Mouse (Mus musculus) heart, postnatal 4 days (tissue): ENCODE measurements around the gene Maml2. TPM values are rescaled to one million over a fixed set of nuclear protein-coding genes. Genes with fewer than 3 reads are reported as not detected.

Experiments
- DNase-seq: peaks from one replicate; pipeline ENCODE4 v3.0.0; 2021
- total RNA-seq, 2 experiments: library from RNA; stranded (reverse); gene quantifications; 2 replicates each; pipeline ENCODE4 v1.2.3; 2021

Maml2 gene
- total RNA-seq, 2 experiments from 2014 or later, result 11.9 to 13.2 TPM

DNA sequence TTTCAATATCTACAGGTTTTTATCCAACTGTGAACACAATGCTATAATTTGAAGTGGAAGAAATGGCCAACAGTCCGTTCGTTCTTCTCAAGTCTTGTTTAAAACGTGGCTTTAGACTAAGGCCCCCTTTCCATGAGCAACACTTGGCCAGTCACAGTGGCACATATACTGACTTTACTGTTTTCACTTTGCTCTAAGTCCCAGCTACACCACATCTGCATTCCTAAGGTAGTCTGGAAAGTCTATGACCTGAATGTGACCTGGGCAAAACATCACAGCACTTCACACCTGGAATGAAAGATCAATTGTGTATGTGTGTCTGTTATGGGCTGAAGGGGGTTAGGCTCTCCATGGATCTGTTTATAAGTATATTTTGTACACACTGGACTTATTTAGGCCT is 151.0 kb downstream of the Maml2 start:
- DNase-seq, result no peak

DNA sequence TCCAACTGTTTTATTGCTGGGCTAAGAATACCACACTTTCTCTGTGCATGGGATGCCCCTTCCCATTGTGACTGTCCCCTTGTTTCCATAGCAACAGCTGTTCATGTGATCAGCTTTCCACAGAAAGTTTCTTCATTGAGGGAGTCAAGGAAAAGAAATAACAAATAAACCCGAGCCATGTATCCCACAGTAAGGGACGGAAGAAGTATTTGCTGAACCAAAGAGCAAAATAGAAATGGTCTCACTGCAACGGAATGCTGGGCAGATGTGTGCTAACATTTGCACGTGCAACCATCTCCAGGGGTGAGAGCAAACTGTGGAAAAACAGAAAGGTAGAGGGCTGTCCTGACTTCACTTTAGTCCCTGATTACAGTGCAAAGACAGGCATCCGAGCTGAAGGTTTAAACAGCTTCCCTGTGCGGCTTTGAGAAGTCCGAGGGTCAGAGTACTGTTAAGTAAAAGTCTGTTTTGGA is 156.9 kb downstream of the Maml2 start:
- DNase-seq, result peak; percentile 20

DNA sequence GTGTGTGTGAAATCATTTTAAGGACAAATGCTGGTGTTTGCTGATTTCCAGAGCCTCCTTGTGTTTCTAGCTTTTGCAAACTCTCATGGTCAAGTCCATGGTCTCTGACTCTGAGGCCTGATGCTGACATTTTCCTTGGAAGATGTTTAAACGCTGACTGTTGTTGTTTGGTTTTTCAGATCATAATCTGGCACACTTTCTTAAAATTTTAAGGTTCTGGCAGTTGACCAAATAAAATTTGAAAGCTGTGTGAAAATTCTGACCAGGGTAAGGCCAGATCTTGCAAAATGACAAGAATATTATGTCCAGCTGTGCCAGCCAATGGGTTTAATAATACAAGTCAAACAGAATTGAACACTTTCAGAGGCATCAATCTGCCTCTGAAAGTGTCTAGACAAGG is 157.5 kb downstream of the Maml2 start:
- DNase-seq, result no peak

DNA sequence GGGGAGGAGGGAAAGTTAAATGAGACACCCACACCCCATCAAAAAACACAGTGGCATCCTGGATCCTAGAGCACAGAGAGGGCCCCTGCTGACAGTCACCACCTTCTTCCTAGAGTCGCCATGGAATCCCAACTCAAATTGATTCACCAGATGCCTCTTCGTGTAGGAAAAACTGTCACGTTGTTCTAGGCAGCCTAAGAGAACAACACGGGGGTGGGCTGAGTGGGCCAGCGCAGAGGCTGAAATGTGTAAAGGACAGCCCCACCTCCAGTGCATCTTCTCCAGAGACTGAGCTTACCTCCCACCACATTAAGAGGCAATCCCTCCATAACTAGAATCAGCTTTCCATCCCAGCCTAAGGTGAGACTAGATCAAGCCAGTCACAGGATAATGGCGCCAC is 160.0 kb downstream of the Maml2 start:
- no peak for DNase-seq

DNA sequence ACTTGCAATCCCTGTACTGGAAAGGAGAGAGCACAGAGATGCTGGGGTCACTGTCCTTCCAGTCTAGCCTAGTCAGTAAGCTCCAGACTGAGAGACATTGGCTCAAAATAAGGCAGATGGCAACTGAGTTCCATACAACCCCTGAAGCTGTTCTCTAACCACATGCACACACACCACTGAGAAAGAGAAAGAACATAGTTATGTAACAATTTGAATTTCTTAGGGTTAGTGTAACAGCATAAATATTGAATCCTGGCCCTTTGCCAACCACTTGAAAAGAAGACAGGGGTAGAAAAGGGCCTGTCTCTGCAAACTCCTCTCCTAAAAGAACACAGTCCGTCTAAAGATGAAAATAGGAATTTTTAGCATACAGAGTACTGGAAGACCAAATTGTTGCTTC is 161.6 kb downstream of the Maml2 start:
- no peak for DNase-seq

DNA sequence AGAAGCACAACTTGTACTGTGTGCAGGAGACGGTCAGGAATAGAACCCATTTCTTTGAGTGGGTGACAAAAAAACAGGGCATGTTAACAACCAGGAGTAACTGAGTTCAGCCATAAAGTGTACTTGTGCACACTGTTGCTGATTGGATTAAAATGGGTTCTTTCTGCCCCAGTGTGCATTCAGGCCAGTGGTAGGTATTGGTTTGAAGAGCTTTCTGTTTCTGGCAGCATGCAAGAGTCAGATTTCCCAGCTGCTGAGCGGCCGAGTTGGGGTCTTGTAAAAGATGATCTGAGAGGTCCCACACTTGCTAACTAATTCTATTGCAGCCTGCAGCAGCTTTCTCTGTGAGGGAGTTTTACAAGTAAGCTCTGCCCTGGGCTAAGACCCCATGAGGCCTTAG is 162.3 kb downstream of the Maml2 start:
- no peak for DNase-seq

DNA sequence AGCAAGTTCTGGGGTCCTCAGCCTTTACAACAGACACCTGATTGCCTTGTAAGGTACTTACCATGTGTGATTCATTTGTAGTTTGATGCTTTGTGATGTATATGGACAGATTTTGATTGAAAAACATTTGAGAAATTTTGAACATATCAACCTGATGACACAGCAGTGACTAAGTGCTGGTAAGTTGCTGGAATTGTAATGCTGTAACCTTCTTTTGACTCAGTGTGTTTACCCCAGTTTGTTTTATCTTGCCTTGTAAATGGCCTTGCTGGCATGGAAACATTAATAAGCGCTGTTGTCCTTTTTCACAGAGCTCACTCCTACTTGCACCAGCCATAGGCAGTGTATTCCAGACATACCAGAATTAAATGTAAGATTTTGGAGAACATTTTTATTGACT is 163.2 kb downstream of the Maml2 start:
- no peak for DNase-seq

DNA sequence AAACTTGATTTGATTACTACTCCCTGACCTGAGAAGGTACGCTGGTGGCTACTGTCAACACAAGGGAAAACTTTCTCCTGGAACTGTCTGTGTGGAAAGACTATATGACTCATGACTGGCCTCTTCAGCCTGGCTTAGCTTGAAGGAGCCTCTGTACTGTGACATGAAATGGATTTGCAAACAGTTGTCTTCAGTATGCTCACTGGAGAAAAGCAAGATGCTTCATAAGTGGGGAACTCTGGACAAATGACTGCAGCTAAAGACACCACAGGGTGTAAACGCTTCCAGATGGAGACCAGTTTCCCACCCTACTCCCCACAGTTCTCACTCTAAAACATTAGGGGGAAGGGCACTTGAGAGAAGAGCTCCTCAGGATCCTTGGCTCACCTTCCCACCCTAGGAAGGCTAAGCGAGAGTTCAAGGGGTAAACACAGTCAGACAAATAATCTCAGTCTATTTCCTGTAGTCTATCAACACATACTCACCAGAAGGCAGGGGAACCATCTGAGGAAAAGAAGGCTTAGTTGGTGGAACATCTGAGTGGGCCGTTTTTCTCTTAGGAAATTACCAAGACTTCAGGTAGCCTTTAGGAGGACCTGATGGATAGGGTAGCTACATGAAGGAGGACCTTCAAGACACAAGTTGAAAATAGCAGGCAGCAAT is 167.7 kb downstream of the Maml2 start:
- DNase-seq, result no peak

DNA sequence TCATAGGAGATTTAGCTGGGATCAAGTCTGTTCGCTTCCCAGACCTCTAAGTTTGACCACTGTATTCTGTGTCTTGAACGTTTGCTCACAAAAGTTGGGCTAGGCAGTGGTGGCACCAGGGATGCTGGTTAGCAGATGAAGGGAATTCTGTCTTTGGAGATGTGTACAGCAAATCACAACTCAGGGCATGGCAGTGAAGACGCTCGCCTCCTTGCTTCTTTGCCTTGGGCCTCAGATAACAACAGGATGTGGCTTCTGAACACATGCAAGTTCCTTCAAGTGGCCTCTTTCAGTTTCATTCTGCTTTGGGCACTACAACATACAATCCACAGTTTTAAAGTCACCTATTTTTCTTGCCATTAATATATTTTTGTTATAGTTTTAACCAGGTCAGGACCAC is 168.6 kb downstream of the Maml2 start:
- no peak for DNase-seq

DNA sequence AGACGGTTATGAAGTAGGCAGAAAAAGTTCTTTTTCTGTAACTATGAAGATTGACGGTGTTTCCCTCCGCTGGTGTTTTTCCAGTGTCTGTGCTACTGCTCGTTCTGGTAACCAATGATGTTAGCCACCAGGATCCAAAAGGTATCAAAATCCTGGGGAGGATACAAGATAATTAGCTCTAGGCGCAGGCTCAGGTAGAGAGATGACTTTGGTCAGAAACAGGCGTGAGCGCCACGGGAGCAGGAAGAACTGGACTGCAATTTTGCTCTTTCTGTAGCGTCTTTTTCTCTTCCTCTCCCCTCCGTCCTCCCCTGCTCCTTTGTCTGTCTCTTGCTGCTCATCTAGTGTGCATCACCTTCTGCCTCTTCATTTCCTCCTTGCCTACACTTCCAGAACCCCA is 169.1 kb downstream of the Maml2 start:
- DNase-seq, result no peak

DNA sequence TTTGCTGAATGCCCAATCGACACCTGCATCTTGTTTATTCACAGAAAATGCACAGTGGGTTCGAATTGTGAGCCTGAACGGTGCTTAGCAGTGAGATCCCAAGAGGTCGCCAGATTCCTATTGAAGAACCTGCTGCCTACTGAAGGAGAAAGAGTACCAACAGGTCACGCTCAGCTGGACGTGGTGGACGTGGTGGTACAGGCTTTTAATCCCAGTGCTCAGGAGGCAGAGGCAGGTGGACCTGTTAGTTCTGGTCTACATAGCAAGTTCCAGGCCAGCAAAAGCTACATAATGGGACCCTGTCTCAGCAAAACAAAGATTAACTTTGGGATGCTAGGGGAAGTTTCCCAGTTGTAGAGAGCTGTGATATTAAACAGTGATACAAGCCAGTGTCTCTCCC is 170.0 kb downstream of the Maml2 start:
- no peak for DNase-seq

DNA sequence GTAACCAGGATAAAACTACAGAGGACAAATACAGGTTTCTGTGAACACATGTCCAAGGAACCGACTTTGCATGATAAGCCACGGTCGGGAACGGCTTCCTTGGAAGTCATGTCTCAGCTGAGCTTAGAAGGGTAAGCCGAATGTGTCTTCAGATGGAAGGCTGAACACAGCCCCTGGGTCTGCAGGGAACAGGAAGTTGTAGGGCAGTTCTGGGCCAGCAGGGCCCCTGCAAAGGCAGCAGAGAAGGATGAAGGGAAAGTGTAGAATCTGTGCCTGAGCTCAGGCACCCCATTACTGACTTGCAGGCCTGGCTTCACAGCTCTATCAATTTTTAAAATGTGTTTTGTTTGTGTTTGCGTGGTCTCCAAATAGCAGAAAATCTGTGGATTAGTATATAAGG is 171.0 kb downstream of the Maml2 start:
- no peak for DNase-seq

DNA sequence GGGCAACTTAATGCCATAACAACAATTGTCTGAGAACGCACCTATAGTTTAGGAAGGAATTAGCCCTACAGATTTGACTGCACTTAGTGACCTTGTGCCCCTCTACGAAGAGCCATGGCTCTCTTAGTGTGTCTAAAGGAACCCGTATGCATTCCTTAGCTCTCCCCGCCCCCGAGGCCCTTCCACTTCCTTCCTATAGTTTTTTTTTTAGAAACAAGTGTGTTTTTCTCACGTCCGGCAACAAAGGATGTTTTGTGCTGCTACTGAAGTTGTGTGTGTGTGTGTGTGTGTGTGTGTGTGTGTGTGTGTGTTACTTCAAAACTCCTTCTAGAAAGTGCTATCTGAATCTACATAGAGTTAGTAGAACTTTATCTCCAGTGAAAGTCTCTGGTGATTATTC is 172.3 kb downstream of the Maml2 start:
- DNase-seq, result peak; percentile 36

DNA sequence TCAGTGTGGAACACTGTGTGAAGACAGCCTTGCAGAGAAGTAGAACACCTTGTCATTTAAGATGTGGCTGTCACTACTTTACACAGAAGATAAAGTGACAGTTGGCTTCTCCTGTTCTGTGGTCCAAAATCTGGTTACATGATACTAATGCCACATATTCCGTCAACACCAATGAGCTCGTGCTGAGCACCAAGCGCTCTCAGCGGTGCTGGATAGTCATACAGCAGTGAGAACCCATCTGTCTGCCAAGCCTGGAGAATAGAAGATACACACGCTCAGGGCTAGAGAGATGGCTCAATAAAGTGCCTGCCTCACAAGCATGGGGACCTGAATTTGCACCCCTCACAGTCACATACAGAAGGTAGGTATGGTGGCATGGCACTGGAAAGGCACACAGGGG is 177.2 kb downstream of the Maml2 start:
- DNase-seq, result no peak

DNA sequence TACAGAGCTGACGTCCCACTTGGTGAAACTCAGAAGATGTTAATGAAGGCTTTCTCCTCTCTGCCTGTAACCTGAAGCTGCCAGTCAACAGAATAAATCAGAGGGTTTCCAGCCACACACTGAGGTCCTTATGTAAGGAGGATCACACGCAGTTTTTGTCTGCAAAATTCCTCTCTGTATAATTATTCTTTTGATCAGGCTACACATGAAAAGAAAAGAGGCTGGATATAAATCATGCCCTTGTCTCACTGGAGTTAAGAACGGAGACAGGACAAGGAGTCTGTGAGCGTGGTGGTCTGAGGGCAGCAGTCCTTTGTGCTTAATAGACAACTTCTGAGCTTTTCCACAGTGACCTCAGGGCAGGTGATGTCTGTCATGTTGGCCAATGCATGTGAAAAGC is 181.5 kb downstream of the Maml2 start:
- no peak for DNase-seq

DNA sequence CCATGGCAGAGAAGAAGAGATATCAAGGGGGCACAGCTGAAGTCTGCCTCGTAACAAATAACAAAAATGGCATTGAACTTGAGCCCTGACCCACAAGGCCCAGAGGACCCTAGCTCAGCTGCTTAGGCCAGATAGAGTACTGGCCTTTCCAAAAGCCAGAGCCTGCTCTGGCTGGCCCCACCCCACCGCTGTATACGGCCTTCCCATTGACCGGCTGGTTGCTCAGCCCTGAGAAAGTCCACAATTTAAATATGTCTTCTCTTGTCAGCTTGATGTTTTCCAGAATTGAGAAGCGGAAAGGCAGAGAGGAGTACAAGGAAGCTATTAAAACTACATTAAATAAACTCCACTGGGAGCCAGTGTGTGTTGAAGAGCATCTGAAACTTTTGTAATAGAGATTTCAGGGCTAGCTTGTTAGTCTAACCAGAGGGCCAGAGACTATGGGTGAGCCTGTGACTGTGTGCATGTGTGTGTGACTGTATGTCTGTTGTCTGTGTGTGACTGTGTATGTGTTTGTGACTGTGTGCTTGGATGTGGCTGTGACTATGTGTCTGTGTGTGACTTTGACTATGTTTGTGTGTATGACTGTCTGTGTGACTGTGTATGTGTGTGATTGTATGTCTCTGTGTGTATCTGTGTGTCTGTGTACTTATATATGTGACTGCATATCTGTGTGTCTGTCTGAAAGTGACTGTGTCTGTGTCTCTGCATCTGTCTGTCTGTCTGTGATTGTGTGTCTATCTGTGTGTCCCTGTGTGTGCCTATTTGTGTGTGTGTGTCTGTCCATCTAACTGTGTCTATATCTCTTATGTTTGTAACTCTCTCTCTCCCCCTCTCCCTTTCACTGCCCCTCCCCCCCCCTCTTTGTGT is 185.7 kb downstream of the Maml2 start:
- peak; percentile 25 for DNase-seq

DNA sequence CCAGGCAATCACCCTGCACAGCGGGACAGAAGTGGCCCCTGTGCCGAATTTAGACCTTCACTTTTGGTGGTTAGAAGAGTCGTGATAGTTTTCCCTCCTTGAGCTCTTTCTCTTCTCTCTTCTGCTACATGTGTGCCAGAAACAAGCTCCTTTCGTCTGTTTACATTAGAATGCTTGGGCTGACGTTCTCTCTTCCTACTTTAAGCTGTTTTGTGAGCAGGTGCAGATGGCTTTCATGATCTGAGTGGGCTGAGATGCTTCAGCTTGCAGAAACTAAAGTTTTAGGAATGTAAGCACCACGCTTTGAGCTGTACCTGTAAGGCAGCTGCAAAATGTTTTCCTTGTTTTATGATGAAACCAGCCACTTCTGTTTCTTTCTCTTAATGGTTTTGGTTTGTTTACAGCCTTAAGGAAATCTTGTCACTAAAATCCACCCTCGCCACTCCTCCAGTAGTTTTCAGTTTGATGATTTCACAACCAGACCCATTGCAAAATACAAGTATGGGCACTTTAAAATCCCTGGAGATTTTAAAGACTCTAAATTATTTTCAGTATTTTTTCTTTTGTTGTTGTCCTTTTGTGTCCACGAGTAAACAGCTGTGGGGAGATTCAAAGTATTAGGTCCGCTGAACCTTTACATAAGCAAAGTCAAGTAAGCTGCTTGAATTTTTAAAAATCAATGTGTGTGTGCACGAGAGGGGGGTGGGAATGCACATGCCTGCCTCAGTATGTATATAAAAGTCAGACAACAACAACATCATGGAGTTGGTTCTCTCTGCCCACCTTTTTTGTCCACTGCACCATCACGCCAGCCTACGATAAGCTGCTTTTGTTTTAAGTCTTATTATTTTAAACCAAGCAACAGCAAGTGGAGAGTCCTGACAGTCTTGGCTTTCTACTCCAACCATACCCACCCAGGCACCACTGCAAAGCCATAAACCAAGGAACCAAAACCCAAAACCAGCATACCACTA is 186.8 kb downstream of the Maml2 start:
- no peak for DNase-seq

DNA sequence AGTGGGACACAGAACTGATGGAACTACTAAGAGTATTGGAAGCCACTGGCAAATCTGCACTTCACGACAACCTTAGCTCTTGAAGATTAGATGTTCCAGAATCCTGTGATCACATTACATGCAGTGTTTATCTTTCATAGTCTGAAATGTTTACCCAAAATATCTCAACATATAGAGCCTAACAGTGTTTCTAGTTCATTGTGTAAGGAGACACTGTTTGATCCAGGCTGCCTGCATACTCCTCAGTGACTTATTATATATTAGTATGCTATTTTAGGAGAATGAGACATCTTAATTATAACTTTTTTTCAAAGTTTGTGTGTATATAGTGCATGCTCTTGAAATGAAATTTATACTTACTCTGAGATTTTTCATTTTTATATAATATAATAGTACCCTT is 188.2 kb downstream of the Maml2 start:
- DNase-seq, result no peak

DNA sequence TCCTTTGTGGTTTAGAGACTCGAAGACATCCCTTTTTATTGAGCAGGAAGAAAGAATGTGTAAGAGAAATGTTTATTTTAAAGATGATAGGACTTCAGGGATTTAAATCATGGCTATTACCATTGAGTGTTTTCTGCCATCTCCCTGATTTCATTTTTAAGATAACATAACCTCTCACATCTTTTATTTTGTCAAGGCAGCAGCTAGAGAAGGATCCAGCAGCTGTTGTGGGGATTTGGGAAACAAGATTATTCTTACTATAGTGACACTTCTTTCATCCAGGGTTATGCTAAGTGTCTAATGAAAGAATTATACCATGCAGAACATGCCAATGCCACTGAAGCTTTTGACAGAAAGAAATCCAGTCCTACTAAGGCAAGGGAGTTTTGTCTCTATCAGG is 193.3 kb downstream of the Maml2 start:
- DNase-seq, result no peak

DNA sequence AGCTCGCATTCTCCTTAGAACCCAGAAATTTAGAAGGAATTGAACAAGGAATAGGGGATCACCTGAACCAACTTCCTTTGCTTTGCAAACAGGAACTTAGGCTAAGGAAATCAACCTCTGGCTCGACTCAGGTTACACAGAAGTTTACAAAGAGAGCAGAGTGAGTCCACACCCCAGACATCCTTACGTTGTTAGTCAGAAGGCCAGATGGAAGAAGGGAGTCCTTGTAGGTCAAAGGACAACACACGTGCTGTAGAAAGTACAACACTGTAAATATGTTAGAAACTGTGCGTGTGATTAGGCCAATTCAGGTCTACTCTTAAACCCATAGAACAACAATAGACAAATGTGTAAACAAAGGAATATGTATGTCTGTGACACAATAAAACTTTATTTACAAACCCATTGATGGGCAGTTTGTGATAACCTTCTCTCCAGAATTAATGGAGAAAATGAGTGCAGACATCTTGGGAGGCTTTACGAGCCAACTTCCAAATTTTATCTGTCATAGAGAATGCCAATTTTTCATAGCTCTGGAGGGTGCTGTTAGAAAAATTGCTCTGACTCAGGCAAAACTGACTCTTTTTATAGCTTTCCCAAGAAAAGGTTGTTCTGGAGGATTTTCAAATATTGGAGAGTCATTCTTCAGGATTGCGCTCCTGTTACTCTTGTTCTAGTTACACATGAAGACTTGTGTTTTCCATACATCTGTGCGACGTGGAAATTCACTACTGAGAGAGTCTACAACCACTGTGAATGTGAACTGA is 194.3 kb downstream of the Maml2 start:
- no peak for DNase-seq

DNA sequence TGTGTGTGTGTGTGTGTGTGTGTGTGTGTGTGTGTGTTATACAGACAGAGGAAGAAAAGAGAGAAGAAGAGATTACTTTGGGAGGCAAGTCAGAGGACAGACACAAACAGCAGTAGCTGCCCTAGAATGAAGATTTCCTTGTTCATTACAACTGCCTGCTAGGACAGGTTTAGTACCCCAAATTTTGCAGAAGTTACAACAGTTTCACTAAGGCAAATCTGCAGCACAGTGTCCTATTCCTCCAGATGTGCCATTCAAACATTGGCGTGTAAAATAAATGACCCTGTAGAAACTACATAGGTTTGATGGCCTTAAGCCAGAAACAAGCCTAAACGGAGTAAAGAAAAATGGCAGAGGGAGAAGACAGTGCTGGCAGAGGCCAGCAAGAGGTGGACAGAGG is 195.1 kb downstream of the Maml2 start:
- DNase-seq, result no peak

DNA sequence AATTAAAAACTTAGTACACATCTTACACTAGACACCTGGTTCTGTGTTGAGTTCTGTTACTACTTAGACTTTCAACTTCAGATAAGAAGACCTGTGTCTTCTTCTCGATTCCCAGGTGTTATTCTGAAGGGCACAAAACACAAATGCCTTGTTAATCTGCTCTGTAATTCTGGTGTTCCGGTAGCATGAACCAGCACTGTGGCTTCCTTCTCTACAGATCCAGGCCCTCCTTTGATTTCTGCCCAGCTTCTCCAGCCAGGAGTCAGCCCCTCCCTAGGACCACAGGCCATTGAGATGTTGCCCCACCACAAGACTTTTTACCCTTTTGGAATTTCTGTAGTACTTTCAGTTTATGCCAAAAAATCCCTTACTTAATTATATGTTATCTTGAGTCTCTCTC is 196.0 kb downstream of the Maml2 start:
- no peak for DNase-seq
